Mouse (Mus musculus) c-Kit-positive CD71-negative TER-119-negative erythroid progenitor cells, embryonic 14.5 days (primary cell): ENCODE results near the gene Cmtm8.

Experiments used
- DNase-seq: peaks from one replicate; pipeline ENCODE4 v3.0.0-alpha.2; 2013; ENCODE audit warnings: low read depth

Gene Cmtm8

GRCm38 (mm10) chr9:114758272-114758671 lies 85.7 kb downstream of the Cmtm8 start:
- DNase-seq, result no peak

GRCm38 (mm10) chr9:114752863-114753484 lies 91.0 kb downstream of the Cmtm8 start:
- DNase-seq, result peak; percentile 84

- DNase-seq, result no peak
These were observed 91.6 kb downstream of the Cmtm8 start for GRCm38 (mm10) chr9:114752311-114752710.

GRCm38 (mm10) chr9:114751582-114751981 lies 92.4 kb downstream of the Cmtm8 start:
- DNase-seq, result no peak

- DNase-seq, result no peak
These were observed 96.5 kb downstream of the Cmtm8 start for GRCm38 (mm10) chr9:114747466-114747865.

GRCm38 (mm10) chr9:114747012-114747411 lies 96.9 kb downstream of the Cmtm8 start:
- no peak for DNase-seq

GRCm38 (mm10) chr9:114745654-114746053 lies 98.3 kb downstream of the Cmtm8 start:
- no peak for DNase-seq

GRCm38 (mm10) chr9:114745163-114745562 lies 98.8 kb downstream of the Cmtm8 start:
- no peak for DNase-seq

GRCm38 (mm10) chr9:114742731-114743130 lies 101.2 kb downstream of the Cmtm8 start:
- DNase-seq, result peak; percentile 59

- no peak for DNase-seq
These were observed 103.6 kb downstream of the Cmtm8 start for GRCm38 (mm10) chr9:114740336-114740735.
